Mouse (Mus musculus) ES-E14 (cell line): ENCODE data around the gene Vps13d. TPM values are rescaled to one million over a fixed set of nuclear protein-coding genes. Genes with fewer than 3 reads are reported as not detected.
A peak's percentile ranks its signal among the peaks of the same experiment; 100 is the strongest.

Experiments
- DNase-seq: peaks from one replicate; pipeline ENCODE4 v3.0.0-alpha.2; 2013; ENCODE audit warnings: low read depth, low spot score
- H3K27ac ChIP-seq: 2 replicates; pipeline ENCODE4 v1.5.1; 2012; ENCODE audit warnings: low read depth, mild to moderate bottlenecking, low read length, moderate library complexity, mixed read lengths; ENCODE audit not compliant: poor library complexity, insufficient read depth, severe bottlenecking
- H3K36me3 ChIP-seq: 2 replicates; pipeline ENCODE4 v1.6.1; 2012; ENCODE audit warnings: mild to moderate bottlenecking, low read length, moderate library complexity, mixed read lengths; ENCODE audit not compliant: control insufficient read depth, poor library complexity, insufficient read depth, severe bottlenecking
- H3K4me1 ChIP-seq, 2 experiments: fragments of 150-350 bp in 1 of 2; sonication (generic) in 1 of 2; 2 replicates each; pipeline ENCODE4 v1.6.1; 2012; ENCODE audit warnings: low read length in 2 of 2, mild to moderate bottlenecking in 1 of 2, mixed read lengths in 1 of 2; ENCODE audit not compliant: control insufficient read depth in 2 of 2, insufficient read depth in 2 of 2, poor library complexity in 1 of 2
- H3K4me3 ChIP-seq, 2 experiments: fragments of 150-350 bp in 1 of 2; sonication (generic) in 1 of 2; 2 replicates each; pipeline ENCODE4 v1.5.1; 2012; ENCODE audit warnings: low read length in 2 of 2, low read depth in 1 of 2, mild to moderate bottlenecking in 1 of 2, mixed read lengths in 1 of 2; ENCODE audit not compliant: insufficient read depth in 1 of 2, poor library complexity in 1 of 2, severe bottlenecking in 1 of 2
- H3K9ac ChIP-seq: 2 replicates; pipeline ENCODE4 v1.6.1; 2012; ENCODE audit warnings: low read depth, mild to moderate bottlenecking, low read length, mixed read lengths; ENCODE audit not compliant: poor library complexity, insufficient read depth, severe bottlenecking
- H3K9me3 ChIP-seq: fragments of 150-350 bp; sonication (generic); 2 replicates; pipeline ENCODE4 v1.6.1; 2012; ENCODE audit warnings: low read depth, mild to moderate bottlenecking, low read length; ENCODE audit not compliant: control insufficient read depth, insufficient read depth
- CHD2 ChIP-seq: IDR thresholded peaks from 2 replicates; pipeline ENCODE4 v1.6.1; 2014; ENCODE audit warnings: mild to moderate bottlenecking, low read depth, low read length, inconsistent platforms
- HCFC1 ChIP-seq: IDR thresholded peaks from 2 replicates; pipeline ENCODE4 v1.6.1; 2012; ENCODE audit warnings: low read length, inconsistent platforms, borderline replicate concordance; ENCODE audit not compliant: insufficient read depth
- MAFK ChIP-seq: IDR thresholded peaks from 2 replicates; pipeline ENCODE4 v1.6.1; 2014; ENCODE audit warnings: mild to moderate bottlenecking, low read depth, low read length, inconsistent platforms; ENCODE audit not compliant: insufficient read depth
- ZC3H11A ChIP-seq: IDR thresholded peaks from 2 replicates; pipeline ENCODE4 v1.6.1; 2012; ENCODE audit warnings: low read depth, mild to moderate bottlenecking, inconsistent platforms, low read length, borderline replicate concordance
- ZNF384 ChIP-seq: IDR thresholded peaks from 2 replicates; pipeline ENCODE4 v1.6.1; 2012; ENCODE audit warnings: low read depth, low read length, inconsistent platforms
- in situ Hi-C, 2 experiments: fragments of 600-800 bp; cut with MboI; formaldehyde crosslinking; loops; one replicate each; pipeline ENCODE4 v1.15.1; 2025; ENCODE audit warnings: low sequenced_read_pairs in 2 of 2, inconsistent platforms in 1 of 2; ENCODE audit not compliant: unreplicated experiment in 2 of 2
- total RNA-seq: library from RNA; depleted of rRNA; stranded (reverse); fragments of 300-350 nt; gene quantifications from 2 replicates; pipeline ENCODE4 v1.2.3, GENCODE M21; 2012; rRNA removed

Vps13d gene
- 15.3 and 23.3 TPM in 2 replicates for total RNA-seq

DNA sequence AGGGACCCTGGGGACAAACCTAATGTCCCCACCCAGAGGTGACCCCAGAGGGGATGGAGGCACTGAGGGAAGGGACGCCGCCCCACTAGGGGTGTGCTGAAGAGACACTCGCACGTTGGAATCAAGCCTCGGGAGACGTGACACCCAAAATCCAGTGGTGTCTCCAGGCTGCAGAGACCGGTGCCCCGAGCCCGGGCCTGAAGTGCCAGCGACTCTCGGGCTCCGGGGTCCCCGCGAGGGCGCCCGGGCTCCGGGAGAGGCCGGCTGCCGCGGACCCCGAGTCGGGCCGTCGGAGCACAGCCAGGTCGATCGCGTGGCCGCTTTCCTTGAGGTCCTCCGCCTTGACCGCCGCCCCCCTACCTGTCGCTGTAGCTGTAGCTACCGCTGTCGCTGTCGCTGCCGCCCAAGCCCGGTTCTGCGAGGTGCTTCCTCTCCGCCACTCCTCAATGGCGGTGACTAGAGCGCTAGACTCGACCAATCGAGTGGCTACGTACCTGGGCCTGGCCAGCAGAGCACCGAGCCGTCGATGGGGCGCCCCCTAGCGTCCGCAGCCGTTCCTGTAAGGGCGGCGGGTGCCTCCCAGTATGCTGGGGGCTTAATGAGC lies at the start of gene Vps13d:
Vps13d (minus strand) TSS at position 447 of the 604 bp plus-strand sequence.
- Histone ChIP-seq H3K36me3 (peaks cover 2% of the 10 kb centered on the region; the same call in 1 of the 2 replicates), H3K4me1 (peaks cover 0 to 8% of the 10 kb centered on the region in 2 experiments; a peak in 2 of 4 replicates), H3K27ac (no peak within 1 kb of the TSS), H3K4me3 (peak within 1 kb of the TSS; percentile 93 to 94), H3K9ac (peak within 1 kb of the TSS; percentile 86), H3K9me3 (no peaks in the 10 kb centered on the region)
- no peak for TF ChIP-seq ZC3H11A
- TF ChIP-seq ZNF384: 0 out of 2 replicates have a peak, but pooled peaks have one; percentile 24
- TF ChIP-seq HCFC1: peak; percentile 86
- TF ChIP-seq MAFK: peak; percentile 28; the same call in 1 of the 2 replicates
- DNase-seq: peak; percentile 83
- in situ Hi-C loops: loop anchor here in 1 of 2 experiments (25.0 kb wide), 1 partner anchor 93 kb away; no protein-coding TSS in a partner anchor

DNA sequence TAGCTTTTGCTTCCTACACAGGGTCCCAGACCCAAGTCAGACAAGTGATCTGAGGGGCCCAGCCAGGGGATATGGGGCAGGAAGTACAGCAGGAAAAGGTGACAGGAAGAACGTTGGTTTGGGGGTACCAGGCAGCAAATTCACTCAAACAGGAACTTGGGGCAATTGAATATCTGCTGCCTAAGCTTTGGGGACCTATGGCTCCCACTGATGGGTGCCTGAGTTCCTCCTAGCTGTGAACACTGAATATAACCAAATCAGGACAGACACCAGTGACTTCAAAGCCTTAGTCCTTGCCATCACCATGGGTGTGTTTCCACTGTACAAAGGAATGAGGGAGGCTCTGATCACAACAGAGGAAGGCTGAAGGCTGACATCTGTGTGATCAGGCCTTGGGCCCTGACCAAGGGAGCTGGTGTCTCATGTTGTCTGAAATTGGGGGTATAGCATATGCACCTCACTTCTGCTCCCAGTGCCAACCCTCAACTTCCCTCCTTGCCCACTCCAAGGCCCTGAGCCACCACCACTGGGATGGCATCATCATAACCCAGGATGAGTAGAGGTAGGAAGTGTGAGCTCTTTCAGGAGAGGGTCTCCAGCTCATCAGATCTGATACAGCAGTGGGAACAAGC lies 48.0 kb upstream of the Vps13d start:
- Histone ChIP-seq H3K9me3 (no peaks in the 10 kb centered on the region), H3K4me3 (no peak overlapping the region), H3K36me3 (no peaks in the 10 kb centered on the region), H3K27ac (no peak overlapping the region), H3K4me1 (peaks cover 0 to 6% of the 10 kb centered on the region in 2 experiments; a peak in 1 of 4 replicates), H3K9ac (no peak overlapping the region)
- in situ Hi-C loops: no loop called here
- DNase-seq: no peak
- TF ChIP-seq CHD2 (no peak), MAFK (no peak), ZC3H11A (no peak), HCFC1 (no peak), ZNF384 (no peak)

- in situ Hi-C loops: no loop called here
- H3K9me3 ChIP-seq: no peaks in the 10 kb centered on the region
Measured at GRCm38 (mm10) chr4:145240723-145241231, 46.0 kb upstream of the Vps13d start.

DNA sequence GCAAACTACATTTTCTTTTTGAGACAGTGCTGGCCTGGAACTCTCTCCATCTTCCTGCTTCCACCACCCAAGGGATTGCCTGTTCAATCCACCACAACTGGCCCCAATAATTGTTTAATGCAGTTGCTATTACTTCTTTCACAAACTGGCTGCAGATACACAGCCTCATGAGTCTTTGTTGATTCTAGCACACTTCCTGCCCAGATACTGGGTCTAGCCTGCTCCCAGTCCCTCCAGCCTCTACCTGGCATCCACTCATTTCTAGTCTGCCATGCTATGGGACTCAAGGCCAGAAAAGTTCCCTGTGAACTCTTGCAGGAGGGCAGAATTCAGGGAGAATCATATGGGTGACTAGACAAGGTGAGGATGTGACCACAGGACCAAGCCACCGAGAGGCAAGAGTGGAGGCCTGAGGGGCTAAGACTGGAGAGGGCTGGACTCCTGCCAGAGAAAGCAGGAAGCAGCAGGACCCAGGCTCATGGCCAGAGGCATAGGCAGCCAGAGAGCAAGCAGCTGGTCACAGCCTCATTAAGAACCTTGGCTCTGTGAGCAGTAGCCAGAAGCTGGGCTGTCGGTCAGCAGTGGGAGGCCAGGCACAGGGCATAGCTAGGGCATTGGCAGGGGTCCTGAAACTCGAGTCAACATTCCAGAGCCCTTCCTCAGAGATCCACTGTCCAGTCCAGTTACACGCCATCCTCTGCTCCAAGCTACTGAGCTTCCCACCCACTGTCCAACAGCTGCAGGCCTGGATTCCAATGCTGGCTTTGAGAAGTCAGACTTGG lies 44.4 kb upstream of the Vps13d start:
- no peak for DNase-seq
- no peaks in the 10 kb centered on the region for H3K36me3 ChIP-seq
- H3K9ac ChIP-seq: no peak overlapping the region; the same call in 1 of the 2 replicates
- no peak overlapping the region for H3K27ac ChIP-seq
- no peak overlapping the region for H3K4me3 ChIP-seq
- no peaks in the 10 kb centered on the region for H3K4me1 ChIP-seq
- TF ChIP-seq MAFK: no peak
- in situ Hi-C loops: no loop called here
- H3K9me3 ChIP-seq: no peaks in the 10 kb centered on the region

More at GRCm38 (mm10) chr4:145240723-145241231, 46.0 kb upstream of the Vps13d start:
- Histone ChIP-seq H3K4me1 (peaks cover 0 to 4% of the 10 kb centered on the region in 2 experiments; a peak in 1 of 4 replicates), H3K36me3 (no peaks in the 10 kb centered on the region), H3K27ac (no peak overlapping the region), H3K4me3 (no peak overlapping the region), H3K9ac (no peak overlapping the region)
- no peak for DNase-seq
- TF ChIP-seq ZC3H11A (no peak), HCFC1 (no peak), CHD2 (no peak), ZNF384 (no peak), MAFK (no peak)
